Mouse (Mus musculus) midbrain, embryonic 15.5 days (tissue): ENCODE results near the gene Ppm1h. TPM values are rescaled to one million over a fixed set of nuclear protein-coding genes. Genes with fewer than 3 reads are reported as not detected.
A peak's percentile ranks its signal among the peaks of the same experiment; 100 is the strongest.

Experiments used
- ATAC-seq: fragments of 200-750 bp; cut with Nextera tagmentation; replicated peaks from 2 replicates; pipeline ENCODE4 v1.8.0; 2017; ENCODE audit warnings: moderate TSS enrichment
- H3K27ac ChIP-seq: fragments of 300-500 bp; sonication (generic); 2 replicates; pipeline ENCODE4 v1.5.1; 2015; ENCODE audit warnings: mild to moderate bottlenecking, inconsistent platforms
- H3K27me3 ChIP-seq: fragments of 300-500 bp; sonication (generic); replicated peaks from 2 replicates; pipeline ENCODE4 v1.6.1; 2015; ENCODE audit warnings: inconsistent platforms
- H3K36me3 ChIP-seq: fragments of 300-500 bp; sonication (generic); replicated peaks from 2 replicates; pipeline ENCODE4 v1.6.1; 2015; ENCODE audit warnings: inconsistent platforms
- H3K4me1 ChIP-seq: fragments of 300-500 bp; sonication (generic); 2 replicates; pipeline ENCODE4 v1.6.1; 2015; ENCODE audit warnings: inconsistent platforms
- H3K4me2 ChIP-seq: fragments of 300-500 bp; sonication (generic); 2 replicates; pipeline ENCODE4 v1.6.1; 2015; ENCODE audit warnings: inconsistent platforms, mild to moderate bottlenecking, moderate library complexity
- H3K4me3 ChIP-seq: fragments of 300-500 bp; sonication (generic); 2 replicates; pipeline ENCODE4 v1.5.1; 2015; ENCODE audit warnings: mild to moderate bottlenecking, inconsistent platforms
- H3K9ac ChIP-seq: fragments of 300-500 bp; sonication (generic); 2 replicates; pipeline ENCODE4 v1.6.1; 2015; ENCODE audit warnings: mild to moderate bottlenecking, inconsistent platforms
- H3K9me3 ChIP-seq: fragments of 300-500 bp; sonication (generic); 2 replicates; pipeline ENCODE4 v1.6.1; 2016; ENCODE audit warnings: inconsistent platforms
- WGBS: fragments of 180-500 bp; shearing (Covaris S2); methylation state at CpG from one replicate; pipeline ENCODE4 v1.1.7; 2015; ENCODE audit warnings: mixed read lengths; 5-methylcytosine and 5-hydroxymethylcytosine counted together
- polyA plus RNA-seq: library from polyadenylated mRNA; unstranded; fragments of >200 nt; fragmentation: Nextera tagmentation; extraction: Ambion mirVana; gene quantifications from 2 replicates; pipeline ENCODE4 v1.2.1, GENCODE M21; 2015

Gene Ppm1h
- polyA plus RNA-seq, 1 experiment from 2014 or later: 21.4 TPM

DNA sequence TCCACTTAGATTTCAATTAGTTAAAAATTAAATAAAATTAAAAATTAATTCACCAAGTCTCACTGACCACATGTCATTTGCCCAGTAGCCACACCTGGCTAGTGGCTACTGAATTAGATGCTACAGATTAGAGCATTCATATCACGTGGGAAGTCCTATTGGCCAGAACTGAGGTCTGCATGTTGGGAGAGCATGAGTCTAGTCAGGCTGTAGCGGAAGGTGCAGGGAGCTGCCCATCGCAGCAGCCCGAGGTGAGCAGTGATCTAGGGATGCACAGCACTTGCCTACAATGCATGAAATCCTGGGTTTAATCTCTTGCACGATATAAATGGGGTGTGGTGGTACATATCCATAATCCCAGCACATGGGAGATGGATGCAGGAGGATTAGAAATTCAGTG lies 206.7 kb downstream of the Ppm1h start:
- Histone ChIP-seq H3K4me2 (no peak overlapping the region), H3K4me1 (peaks cover 60% of the 10 kb centered on the region), H3K36me3 (no peaks in the 10 kb centered on the region)

DNA sequence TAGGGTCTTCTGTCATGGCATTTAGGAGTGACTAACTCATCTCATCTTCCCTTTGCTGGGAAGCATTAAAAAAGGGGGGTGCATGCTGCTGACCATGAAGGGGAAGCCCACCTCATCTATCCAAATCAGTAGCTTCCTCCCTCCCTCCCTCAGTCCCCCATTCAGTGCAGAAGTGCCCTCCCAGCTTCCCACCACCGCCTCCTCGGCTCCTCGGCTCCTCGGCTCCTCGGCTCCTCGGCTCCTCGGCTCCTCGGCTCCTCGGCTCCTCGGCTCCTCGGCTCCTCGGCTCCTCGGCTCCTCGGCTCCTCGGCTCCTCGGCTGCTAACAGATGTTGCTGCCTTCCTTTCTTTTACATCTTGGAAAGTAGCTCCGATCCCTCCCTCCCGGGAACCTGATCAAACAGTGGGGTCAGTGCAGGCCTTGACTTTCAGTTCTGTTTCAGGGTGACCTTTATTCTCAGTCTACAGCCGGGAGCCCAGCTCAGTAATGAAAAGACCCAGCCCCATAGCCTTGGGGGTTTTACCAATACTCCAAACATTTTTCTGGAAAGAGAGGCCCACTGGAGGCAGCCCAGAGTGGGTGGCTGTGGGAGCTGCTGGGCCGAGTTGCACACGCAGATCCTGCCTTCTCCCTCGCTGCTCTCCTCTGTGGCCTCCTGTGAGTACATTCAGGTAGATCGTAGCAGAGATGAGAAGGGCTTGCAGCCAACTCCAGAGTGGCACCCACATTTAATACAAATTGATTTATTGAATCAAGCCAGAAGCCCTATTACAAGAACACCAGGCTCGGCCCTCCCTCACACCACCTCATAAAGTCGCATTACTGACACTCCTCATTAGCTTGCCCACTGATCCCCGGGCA lies 207.7 kb downstream of the Ppm1h start:
- no peaks in the 10 kb centered on the region for H3K27me3 ChIP-seq
- no peak overlapping the region for H3K4me3 ChIP-seq
- H3K9me3 ChIP-seq: no peaks in the 10 kb centered on the region
- no peaks in the 10 kb centered on the region for H3K36me3 ChIP-seq
- peak; percentile 25 for ATAC-seq
- peak overlapping the region; percentile 32 for H3K9ac ChIP-seq
- peak overlapping the region; percentile 86 for H3K27ac ChIP-seq
- peaks cover 60% of the 10 kb centered on the region for H3K4me1 ChIP-seq
- peak overlapping the region; percentile 28 for H3K4me2 ChIP-seq
- WGBS: 1% methylated on average over 26 of the region's 26 CpGs

More for the DNA sequence above, 206.7 kb downstream of the Ppm1h start:
- WGBS: 67% methylated on average over 5 of the region's 5 CpGs
- Histone ChIP-seq H3K27me3 (no peaks in the 10 kb centered on the region), H3K9me3 (no peaks in the 10 kb centered on the region), H3K9ac (no peak overlapping the region), H3K27ac (peak overlapping the region; percentile 97), H3K4me3 (no peak overlapping the region)
- ATAC-seq: no peak

DNA sequence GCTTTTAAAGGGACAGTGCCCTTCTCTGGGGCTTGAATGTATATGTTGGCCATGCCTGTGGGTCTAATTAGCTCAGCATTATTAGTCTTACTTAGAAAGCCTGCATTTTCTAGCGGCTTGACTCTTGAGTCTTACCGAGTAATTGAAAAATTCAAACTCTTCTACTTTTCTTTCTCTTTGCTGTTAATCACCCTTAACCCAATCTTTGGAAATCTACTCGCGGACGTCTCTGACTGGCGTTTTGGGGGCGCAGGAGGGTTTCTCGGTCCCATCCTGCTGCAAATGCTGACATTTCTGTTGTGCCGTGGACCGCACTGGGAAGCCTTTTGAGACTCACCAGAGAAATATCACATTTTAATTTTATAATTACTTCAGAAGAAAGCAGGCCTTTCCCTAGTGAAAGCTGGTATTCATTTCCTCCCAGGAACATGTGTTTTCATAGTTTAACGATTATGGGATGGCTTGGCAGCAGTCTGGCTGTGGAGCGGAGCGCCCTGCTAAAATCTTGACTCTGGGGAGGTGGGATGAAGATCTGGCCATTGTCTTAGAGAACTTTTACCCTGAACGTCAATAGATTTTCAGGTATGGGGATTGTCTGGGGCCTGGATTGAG lies 208.5 kb downstream of the Ppm1h start:
- Histone ChIP-seq H3K4me2 (peak overlapping the region; percentile 28), H3K27me3 (no peaks in the 10 kb centered on the region), H3K4me3 (no peak overlapping the region), H3K27ac (peak overlapping the region; percentile 86), H3K9me3 (no peaks in the 10 kb centered on the region), H3K4me1 (peaks cover 56% of the 10 kb centered on the region), H3K9ac (peak overlapping the region; percentile 32), H3K36me3 (no peaks in the 10 kb centered on the region)
- WGBS: 35% methylated on average over 14 of the region's 14 CpGs
- ATAC-seq: no peak

DNA sequence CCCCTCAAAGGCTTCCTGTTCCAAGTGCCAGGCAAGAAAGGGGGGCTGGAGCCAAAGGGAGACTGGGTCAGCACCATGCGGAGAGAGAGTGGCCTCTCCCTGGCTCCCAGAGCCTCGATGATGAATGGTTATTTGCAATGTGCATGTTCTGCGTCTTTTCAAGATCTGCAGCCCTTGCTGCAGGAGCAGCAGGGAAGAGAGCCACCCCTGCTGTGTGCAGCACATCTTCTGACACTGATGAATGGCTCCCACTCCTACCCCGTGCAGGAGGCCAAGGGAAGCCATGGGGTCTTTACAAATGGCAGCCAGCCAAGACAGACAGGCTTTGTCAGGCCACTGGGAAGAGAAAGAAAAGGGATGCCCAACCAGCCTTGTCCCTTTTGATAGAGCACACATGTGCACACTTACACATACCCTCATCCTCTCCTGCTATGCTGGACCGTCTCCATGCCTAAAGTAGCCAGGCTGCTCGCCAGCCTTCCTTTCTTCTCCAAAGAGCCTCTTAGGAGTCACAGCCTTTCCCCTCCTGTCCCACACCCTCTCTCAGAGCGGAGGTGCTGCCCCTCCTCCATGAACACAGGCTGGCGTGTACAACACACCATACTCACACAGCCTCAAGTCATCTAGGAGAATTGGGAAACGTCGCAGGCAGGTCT lies 209.1 kb downstream of the Ppm1h start:
- Histone ChIP-seq H3K4me3 (no peak overlapping the region), H3K4me2 (peak overlapping the region; percentile 9)

DNA sequence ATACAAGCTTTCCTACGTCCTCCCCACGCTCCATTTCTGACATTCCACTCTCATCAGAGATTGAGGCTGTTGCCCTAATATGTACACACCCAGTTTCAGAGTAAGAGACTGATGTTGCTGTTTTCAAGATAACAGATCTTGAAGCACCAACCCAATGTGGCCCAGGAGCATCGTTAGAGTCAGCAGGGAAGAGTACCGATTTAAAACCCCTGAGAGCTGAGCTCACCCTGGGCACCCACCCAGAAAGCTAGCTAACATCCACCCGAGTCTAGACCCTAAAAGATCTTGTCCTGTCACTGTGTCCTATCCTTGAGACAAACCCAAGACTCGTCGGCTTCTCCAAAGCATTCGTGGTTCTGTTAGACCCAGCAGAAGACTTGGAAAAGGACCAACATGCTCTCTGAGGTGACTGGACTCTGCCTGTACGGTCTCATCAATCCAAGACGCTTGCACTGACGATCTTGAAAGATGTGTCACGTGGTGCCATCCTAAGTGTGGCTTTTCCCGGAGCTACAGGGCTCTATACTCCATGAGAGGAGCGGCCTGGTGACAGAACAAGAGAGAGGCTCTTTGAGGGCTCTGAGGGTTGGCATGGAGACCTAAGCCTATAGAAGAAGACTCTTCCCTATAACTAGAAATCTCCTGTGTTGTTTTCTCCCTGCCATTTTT lies 212.3 kb downstream of the Ppm1h start:
- H3K9me3 ChIP-seq: no peaks in the 10 kb centered on the region
- peaks cover 38% of the 10 kb centered on the region for H3K4me1 ChIP-seq
- H3K4me3 ChIP-seq: no peak overlapping the region
- H3K27me3 ChIP-seq: no peaks in the 10 kb centered on the region
- no peak overlapping the region for H3K4me2 ChIP-seq
- ATAC-seq: no peak
- no peak overlapping the region for H3K27ac ChIP-seq
- H3K36me3 ChIP-seq: no peaks in the 10 kb centered on the region
- H3K9ac ChIP-seq: no peak overlapping the region
- WGBS: 89% methylated on average over 14 of the region's 14 CpGs

More for the DNA sequence above, 209.1 kb downstream of the Ppm1h start:
- Histone ChIP-seq H3K9me3 (no peaks in the 10 kb centered on the region), H3K36me3 (no peaks in the 10 kb centered on the region), H3K4me1 (peaks cover 56% of the 10 kb centered on the region), H3K27me3 (no peaks in the 10 kb centered on the region), H3K9ac (0 out of 2 replicates have a peak overlapping the region, but pooled peaks have one; percentile 15), H3K27ac (peak overlapping the region; percentile 86)
- peak; percentile 31 for ATAC-seq
- 19% methylated on average over 10 of the region's 10 CpGs for WGBS

DNA sequence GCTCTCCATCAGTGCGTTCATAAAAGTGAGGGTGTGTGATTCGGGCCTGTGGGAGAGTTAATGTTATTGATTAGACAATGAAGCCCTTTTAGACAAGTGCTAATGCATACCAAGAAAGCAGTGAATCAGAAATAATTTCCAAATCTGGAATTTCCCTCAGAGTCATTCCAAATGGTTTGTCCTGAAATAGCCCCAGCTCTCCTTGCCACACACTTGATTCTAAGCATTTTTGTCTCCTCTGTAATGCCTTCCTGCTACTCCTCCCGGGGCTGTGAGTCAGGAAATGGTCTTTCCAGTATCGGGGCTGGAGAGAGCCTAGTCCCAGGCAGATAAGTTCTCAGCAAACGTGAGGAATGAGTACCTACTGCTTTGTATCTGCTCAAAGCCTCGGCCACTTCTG lies 212.9 kb downstream of the Ppm1h start:
- Histone ChIP-seq H3K27ac (no peak overlapping the region), H3K9me3 (no peaks in the 10 kb centered on the region), H3K4me2 (no peak overlapping the region), H3K36me3 (no peaks in the 10 kb centered on the region), H3K9ac (no peak overlapping the region), H3K27me3 (no peaks in the 10 kb centered on the region), H3K4me1 (peaks cover 33% of the 10 kb centered on the region), H3K4me3 (no peak overlapping the region)
- 82% methylated on average over 6 of the region's 6 CpGs for WGBS
- ATAC-seq: no peak

DNA sequence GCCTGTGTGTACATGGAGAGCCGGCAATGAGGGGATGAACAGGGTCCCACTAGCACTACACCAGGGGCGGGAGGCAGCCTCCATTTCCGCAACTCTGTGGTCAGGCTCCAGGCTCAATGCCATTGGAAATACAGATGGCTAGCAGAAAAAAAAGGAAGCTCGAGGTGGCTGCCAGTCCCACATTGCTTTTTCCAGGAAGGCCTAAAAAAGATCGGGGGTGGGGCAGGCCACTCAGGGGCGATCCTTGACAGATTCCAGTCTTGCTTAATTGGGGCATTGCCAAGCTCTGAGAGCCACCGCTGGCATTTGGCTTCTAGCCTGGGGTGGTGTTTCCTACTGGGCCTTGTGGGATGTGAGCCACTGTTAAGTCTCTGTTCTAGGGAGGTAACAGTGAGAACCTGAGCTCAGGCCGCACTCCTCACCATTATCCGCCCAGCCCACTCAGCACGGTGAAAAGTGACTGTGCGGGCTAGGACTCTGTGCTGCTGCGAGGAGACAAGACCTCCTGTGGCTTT lies 216.1 kb downstream of the Ppm1h start:
- no peak overlapping the region for H3K4me2 ChIP-seq
- no peak overlapping the region for H3K9ac ChIP-seq
- ATAC-seq: peak; percentile 61
- no peaks in the 10 kb centered on the region for H3K9me3 ChIP-seq
- H3K27me3 ChIP-seq: no peaks in the 10 kb centered on the region
- WGBS: 53% methylated on average over 12 of the region's 12 CpGs
- no peaks in the 10 kb centered on the region for H3K36me3 ChIP-seq
- peaks cover 6% of the 10 kb centered on the region; the same call in 1 of the 2 replicates for H3K4me1 ChIP-seq
- no peak overlapping the region for H3K4me3 ChIP-seq
- peak overlapping the region; percentile 16; the same call in 1 of the 2 replicates for H3K27ac ChIP-seq

DNA sequence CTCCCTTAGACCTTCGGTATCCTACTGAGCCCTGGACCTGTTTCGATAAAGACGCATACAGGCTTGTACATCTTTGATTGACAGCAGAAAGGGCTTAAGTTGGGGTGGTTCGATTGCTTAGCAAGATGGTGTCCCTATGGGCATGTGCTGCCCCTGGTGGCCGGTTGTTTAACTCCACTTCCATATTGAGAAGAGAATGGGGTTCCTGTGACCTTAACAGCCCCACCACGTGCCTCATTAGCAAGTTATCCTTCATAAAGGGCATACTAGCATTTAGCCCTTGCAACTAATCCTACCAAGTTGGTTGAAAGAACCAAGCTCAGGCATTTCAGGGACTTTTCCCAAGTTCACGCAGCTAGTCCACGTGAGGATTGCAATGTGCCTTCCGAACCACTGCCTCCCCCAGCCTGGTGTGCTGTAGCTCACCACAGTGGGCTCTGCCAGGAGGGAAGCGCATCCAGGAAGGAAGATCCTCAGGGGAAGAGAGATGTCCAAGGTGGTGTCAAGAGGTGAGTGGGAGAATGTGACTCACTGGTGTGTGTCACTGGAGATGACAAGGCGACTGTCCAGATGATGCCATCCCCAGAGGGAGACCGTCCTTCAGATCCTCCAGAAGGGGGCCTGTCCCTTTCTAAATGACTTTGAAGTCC lies 216.7 kb downstream of the Ppm1h start:
- 71% methylated on average over 12 of the region's 12 CpGs for WGBS
- peak overlapping the region; percentile 16; the same call in 1 of the 2 replicates for H3K27ac ChIP-seq
- ATAC-seq: peak; percentile 40

DNA sequence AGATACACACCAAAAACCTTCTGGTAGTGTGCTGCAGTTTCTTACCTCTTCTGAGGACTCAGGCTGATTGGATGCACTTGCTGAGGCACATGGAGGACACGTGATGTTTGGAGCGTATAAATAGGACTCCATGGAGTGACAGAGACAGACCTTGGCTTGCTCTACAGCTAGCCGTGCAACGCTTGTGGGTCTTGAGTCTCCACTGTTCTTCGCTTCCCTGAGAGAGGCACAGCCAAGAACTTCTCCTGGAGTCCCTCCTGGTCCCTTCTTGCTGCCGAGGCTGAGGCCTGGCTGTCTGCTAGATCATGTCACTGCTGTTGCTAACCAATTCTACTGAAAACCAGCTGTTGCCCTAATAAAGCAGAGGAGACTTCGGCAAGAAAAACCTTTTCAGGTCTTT lies 221.4 kb downstream of the Ppm1h start:
- 68% methylated on average over 7 of the region's 7 CpGs for WGBS
- H3K9ac ChIP-seq: no peak overlapping the region
- H3K4me3 ChIP-seq: no peak overlapping the region
- no peaks in the 10 kb centered on the region for H3K9me3 ChIP-seq
- ATAC-seq: no peak
- no peaks in the 10 kb centered on the region for H3K27me3 ChIP-seq
- H3K36me3 ChIP-seq: no peaks in the 10 kb centered on the region
- H3K27ac ChIP-seq: no peak overlapping the region
- H3K4me2 ChIP-seq: no peak overlapping the region
- peaks cover 11% of the 10 kb centered on the region for H3K4me1 ChIP-seq

More for the DNA sequence above, 216.7 kb downstream of the Ppm1h start:
- Histone ChIP-seq H3K4me2 (no peak overlapping the region), H3K9ac (no peak overlapping the region), H3K9me3 (no peaks in the 10 kb centered on the region), H3K27me3 (no peaks in the 10 kb centered on the region), H3K4me3 (no peak overlapping the region), H3K4me1 (peaks cover 9% of the 10 kb centered on the region), H3K36me3 (no peaks in the 10 kb centered on the region)

DNA sequence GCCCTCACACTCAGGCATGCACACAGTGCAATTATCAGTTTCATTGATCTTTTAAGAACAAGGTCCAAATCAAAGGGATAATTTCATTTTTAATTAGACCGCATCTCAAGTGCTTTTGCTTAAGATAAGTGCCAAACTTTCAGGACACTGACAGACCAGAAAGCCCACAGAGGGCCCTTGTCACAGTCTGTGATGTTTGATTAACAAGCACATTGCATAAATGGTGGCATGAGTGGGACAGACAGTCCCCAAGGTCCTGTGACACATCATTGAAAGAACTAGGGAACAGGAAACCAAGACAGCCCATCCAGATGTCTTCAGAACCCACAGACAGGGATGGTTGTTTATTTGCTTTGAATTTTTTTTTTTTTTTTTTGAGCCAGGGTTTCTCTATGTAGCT lies 221.9 kb downstream of the Ppm1h start:
- no peak overlapping the region for H3K4me2 ChIP-seq
- H3K27ac ChIP-seq: no peak overlapping the region
- ATAC-seq: no peak
- H3K27me3 ChIP-seq: no peaks in the 10 kb centered on the region
- H3K4me1 ChIP-seq: peaks cover 11% of the 10 kb centered on the region
- H3K4me3 ChIP-seq: no peak overlapping the region
- H3K9ac ChIP-seq: no peak overlapping the region
- H3K36me3 ChIP-seq: no peaks in the 10 kb centered on the region
- 57% methylated on average over 1 of the region's 1 CpGs for WGBS
- H3K9me3 ChIP-seq: no peaks in the 10 kb centered on the region

DNA sequence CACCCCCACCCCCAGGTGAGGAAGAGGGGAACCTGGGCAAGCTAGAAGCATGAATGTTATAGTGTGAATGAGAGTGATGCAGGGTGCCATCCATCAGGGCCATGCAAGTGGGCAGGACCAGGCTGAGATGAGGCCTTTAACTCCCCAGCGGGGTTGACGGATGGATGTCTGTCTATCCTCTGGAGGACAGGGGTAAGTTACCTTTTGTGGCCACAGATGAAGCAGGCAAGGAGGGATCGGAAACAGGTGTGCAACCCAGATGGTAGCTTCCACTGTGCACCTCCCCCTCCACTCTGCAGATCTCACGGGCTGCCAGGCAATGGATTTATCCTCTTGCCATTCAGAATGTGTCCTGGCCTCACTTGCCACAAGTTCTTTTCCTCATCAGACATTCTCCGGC lies 222.8 kb downstream of the Ppm1h start:
- no peak overlapping the region for H3K4me3 ChIP-seq
- H3K36me3 ChIP-seq: no peaks in the 10 kb centered on the region
- 0 out of 2 replicates have a peak overlapping the region, but pooled peaks have one; percentile 20 for H3K27ac ChIP-seq
- H3K9me3 ChIP-seq: no peaks in the 10 kb centered on the region
- no peaks in the 10 kb centered on the region for H3K27me3 ChIP-seq
- 76% methylated on average over 5 of the region's 5 CpGs for WGBS
- no peak overlapping the region for H3K9ac ChIP-seq
- peaks cover 11% of the 10 kb centered on the region for H3K4me1 ChIP-seq
- H3K4me2 ChIP-seq: no peak overlapping the region
- ATAC-seq: no peak
